Mouse (Mus musculus) bone marrow macrophage, adult 2 months (primary cell): ENCODE data around the gene Tcl1b4. TPM values are rescaled to one million over a fixed set of nuclear protein-coding genes. Genes with fewer than 3 reads are reported as not detected.

ENCODE experiments used
- H3K27ac ChIP-seq: 2 replicates; pipeline ENCODE4 v1.5.1; 2012; ENCODE audit warnings: low read depth, low read length; ENCODE audit not compliant: insufficient read depth
- H3K4me1 ChIP-seq: 2 replicates; pipeline ENCODE4 v1.6.1; 2012; ENCODE audit warnings: low read length; ENCODE audit not compliant: control insufficient read depth, insufficient read depth
- H3K4me3 ChIP-seq: 2 replicates; pipeline ENCODE4 v1.5.1; 2012; ENCODE audit warnings: mild to moderate bottlenecking, low read length, moderate library complexity; ENCODE audit not compliant: insufficient read depth
- CTCF ChIP-seq: IDR thresholded peaks from 2 replicates; pipeline ENCODE4 v1.5.1; 2012; ENCODE audit warnings: low read depth, mild to moderate bottlenecking, low read length, moderate library complexity
- POLR2A ChIP-seq: IDR thresholded peaks from 2 replicates; pipeline ENCODE4 v1.6.1; 2012; ENCODE audit warnings: mild to moderate bottlenecking, low read depth, low read length, borderline replicate concordance
- polyA plus RNA-seq: library from polyadenylated mRNA; stranded (reverse); fragments of >200 nt; gene quantifications from 2 replicates; pipeline ENCODE4 v1.2.4, GENCODE M21; 2012; ENCODE audit not compliant: missing spikeins, insufficient read depth, insufficient read length

Tcl1b4 gene
- polyA plus RNA-seq, 1 experiment: not detected

DNA sequence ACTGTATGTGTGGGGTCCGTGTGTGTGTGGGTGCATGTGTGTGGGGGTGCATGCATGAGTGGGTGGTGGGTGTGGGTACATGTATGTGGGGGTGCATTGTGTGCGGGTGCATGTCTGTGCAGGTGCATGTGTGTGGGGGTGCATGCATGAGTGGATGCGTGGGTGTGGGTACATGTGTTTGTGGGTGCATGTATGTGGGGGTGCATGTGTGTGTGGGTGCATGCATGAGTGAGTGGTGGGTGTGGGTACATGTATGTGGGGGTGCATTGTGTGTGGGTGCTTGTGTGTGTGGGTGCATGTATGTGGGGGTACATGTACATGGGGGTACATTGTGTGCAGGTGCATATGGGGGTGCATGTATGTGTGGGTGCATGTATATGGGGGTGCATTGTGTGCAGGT, 52.0 kb downstream of the Tcl1b4 start:
- H3K4me3 ChIP-seq: no peak overlapping the region
- TF ChIP-seq CTCF (no peak), POLR2A (no peak)

More for the DNA sequence above, 52.0 kb downstream of the Tcl1b4 start:
- Histone ChIP-seq H3K27ac (no peak overlapping the region), H3K4me1 (no peaks in the 10 kb centered on the region)

Other genes with a start within 250 kb of the Tcl1b4 start
- 13.4 and 18.2 TPM in 2 replicates for gene Syne3, start 192.1 kb upstream of the Tcl1b4 start, polyA plus RNA-seq
- gene Glrx5, start 169.3 kb upstream of the Tcl1b4 start, polyA plus RNA-seq: 22.5 and 31.6 TPM in 2 replicates
- not detected in 2 replicates for gene Tcl1b2, start 55.9 kb upstream of the Tcl1b4 start, polyA plus RNA-seq
- not detected in 2 replicates for gene Tcl1b1, start 42.3 kb upstream of the Tcl1b4 start, polyA plus RNA-seq
- gene Tcl1b5, start 25.6 kb upstream of the Tcl1b4 start, polyA plus RNA-seq: not detected in 2 replicates
- not detected in 2 replicates for gene Tcl1b3, start 10.9 kb upstream of the Tcl1b4 start, polyA plus RNA-seq
- not detected in 2 replicates for gene Tcl1, start 20.8 kb downstream of the Tcl1b4 start, polyA plus RNA-seq
- gene Tunar, start 131.9 kb downstream of the Tcl1b4 start, polyA plus RNA-seq: 0.33 TPM in 1 of 2 replicates, not detected in the other